Mouse (Mus musculus) midbrain, embryonic 11.5 days (tissue): ENCODE data around the gene Eml1. TPM values are rescaled to one million over a fixed set of nuclear protein-coding genes. Genes with fewer than 3 reads are reported as not detected.

ENCODE experiments used
- ATAC-seq: fragments of 200-750 bp; cut with Nextera tagmentation; 2 replicates; pipeline ENCODE4 v1.8.0; 2017; ENCODE audit warnings: moderate TSS enrichment, moderate library complexity; ENCODE audit not compliant: low FRiP score
- DNase-seq: peaks from one replicate; pipeline ENCODE4 v3.0.0; 2015; ENCODE audit warnings: low spot score; ENCODE audit errors: missing footprints
- H3K27ac ChIP-seq: fragments of 300-500 bp; sonication (generic); 2 replicates; pipeline ENCODE4 v1.5.1; 2014; ENCODE audit warnings: low read depth, low read length
- H3K27me3 ChIP-seq: fragments of 300-500 bp; sonication (generic); 2 replicates; pipeline ENCODE4 v1.6.1; 2014; ENCODE audit warnings: mild to moderate bottlenecking, low read length, moderate library complexity, mixed read lengths; ENCODE audit not compliant: control insufficient read depth, insufficient read depth
- H3K36me3 ChIP-seq: fragments of 300-500 bp; sonication (generic); 2 replicates; pipeline ENCODE4 v1.6.1; 2014; ENCODE audit warnings: mild to moderate bottlenecking, low read length, moderate library complexity, mixed read lengths; ENCODE audit not compliant: control insufficient read depth, insufficient read depth
- H3K4me1 ChIP-seq: fragments of 300-500 bp; sonication (generic); 2 replicates; pipeline ENCODE4 v1.6.1; 2014; ENCODE audit warnings: low read length; ENCODE audit not compliant: control insufficient read depth, insufficient read depth
- H3K4me2 ChIP-seq: fragments of 300-500 bp; sonication (generic); 2 replicates; pipeline ENCODE4 v1.6.1; 2014; ENCODE audit warnings: mild to moderate bottlenecking, moderate library complexity
- H3K4me3 ChIP-seq: fragments of 300-500 bp; sonication (generic); 2 replicates; pipeline ENCODE4 v1.5.1; 2014; ENCODE audit warnings: low read depth, low read length
- H3K9ac ChIP-seq: fragments of 300-500 bp; sonication (generic); 2 replicates; pipeline ENCODE4 v1.6.1; 2014; ENCODE audit warnings: low read length
- H3K9me3 ChIP-seq: fragments of 300-500 bp; sonication (generic); 2 replicates; pipeline ENCODE4 v1.6.1; 2016; ENCODE audit warnings: low read length; ENCODE audit not compliant: control insufficient read depth
- WGBS: fragments of 180-500 bp; shearing (Covaris S2); extraction: QIAGEN DNeasy Blood & Tissue Kit; methylation state at CpG from one replicate; pipeline ENCODE4 v1.1.7; 2014; 5-methylcytosine and 5-hydroxymethylcytosine counted together
- polyA plus RNA-seq: library from polyadenylated mRNA; unstranded; fragments of >200 nt; fragmentation: Nextera tagmentation; extraction: Ambion mirVana; gene quantifications from 2 replicates; pipeline ENCODE4 v1.2.1, GENCODE M21; 2014

The Eml1 gene
- polyA plus RNA-seq, 1 experiment from 2014 or later, result 111 TPM

DNA sequence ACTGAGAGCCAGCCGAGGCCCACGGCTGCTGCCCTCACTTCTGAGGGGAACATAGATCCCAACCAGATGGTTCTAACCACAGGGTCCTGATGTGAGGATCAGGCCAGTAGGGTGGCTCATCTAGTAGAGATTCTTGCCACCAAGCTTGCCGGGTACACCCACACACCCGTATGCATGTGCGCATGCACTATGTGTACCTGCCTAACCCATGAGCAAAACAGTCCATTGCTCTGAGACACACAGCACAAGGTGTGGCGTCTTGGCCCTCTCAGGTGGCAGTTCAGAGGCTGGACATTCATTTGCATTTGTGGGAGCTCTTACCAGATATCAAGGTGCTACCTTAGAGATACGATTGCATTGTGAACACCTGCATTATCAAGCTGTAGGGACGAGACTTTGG is 22.6 kb upstream of the Eml1 start:
- H3K4me1 ChIP-seq, result peaks cover 5% of the 10 kb centered on the region
- no peaks in the 10 kb centered on the region for H3K9me3 ChIP-seq
- ATAC-seq, result no peak
- DNase-seq, result peak; percentile 51
- 89% methylated on average over 8 of the region's 8 CpGs for WGBS
- H3K4me3 ChIP-seq, result no peak overlapping the region
- H3K27me3 ChIP-seq, result peaks cover 15% of the 10 kb centered on the region
- H3K9ac ChIP-seq, result no peak overlapping the region
- H3K27ac ChIP-seq, result no peak overlapping the region
- H3K4me2 ChIP-seq, result no peak overlapping the region
- H3K36me3 ChIP-seq, result no peaks in the 10 kb centered on the region

DNA sequence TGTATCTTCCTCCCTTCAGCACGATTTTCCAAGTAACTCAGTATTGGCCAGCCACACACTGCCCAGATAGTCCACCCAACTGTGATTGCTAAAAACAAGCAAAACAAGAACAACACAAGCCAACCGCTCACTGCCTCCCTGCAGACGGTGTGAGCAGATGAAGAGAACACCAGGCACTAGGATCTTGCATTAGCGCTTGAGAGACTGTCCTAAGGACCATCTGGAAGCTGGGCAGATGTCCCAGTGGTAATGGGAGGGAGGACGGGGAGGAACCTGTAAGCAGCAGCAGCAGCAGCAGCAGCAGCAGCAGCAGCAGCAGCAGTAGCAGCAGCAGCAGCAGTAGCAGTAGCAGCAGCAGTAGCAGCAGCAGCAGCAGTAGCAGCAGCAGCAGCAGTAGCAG is 21.7 kb upstream of the Eml1 start:
- H3K4me2 ChIP-seq, result no peak overlapping the region
- peaks cover 23% of the 10 kb centered on the region for H3K27me3 ChIP-seq
- no peaks in the 10 kb centered on the region for H3K36me3 ChIP-seq
- DNase-seq (peak; percentile 69), ATAC-seq (no peak)
- no peak overlapping the region for H3K9ac ChIP-seq
- no peaks in the 10 kb centered on the region for H3K9me3 ChIP-seq
- no peak overlapping the region for H3K27ac ChIP-seq
- H3K4me1 ChIP-seq, result peaks cover 5% of the 10 kb centered on the region
- 76% methylated on average over 5 of the region's 5 CpGs for WGBS
- no peak overlapping the region for H3K4me3 ChIP-seq

GRCm38 (mm10) chr12:108350931-108351330 is 19.8 kb upstream of the Eml1 start:
- Histone ChIP-seq H3K4me2 (no peak overlapping the region), H3K4me1 (peaks cover 5% of the 10 kb centered on the region), H3K9ac (no peak overlapping the region), H3K36me3 (no peaks in the 10 kb centered on the region), H3K27ac (no peak overlapping the region), H3K4me3 (no peak overlapping the region), H3K9me3 (no peaks in the 10 kb centered on the region), H3K27me3 (peaks cover 28% of the 10 kb centered on the region)
- WGBS, result 80% methylated on average over 10 of the region's 10 CpGs
- no peak for ATAC-seq
- DNase-seq, result no peak

- Histone ChIP-seq H3K4me2 (peak overlapping the region; percentile 30; the same call in 1 of the 2 replicates), H3K27me3 (peaks cover 28% of the 10 kb centered on the region), H3K36me3 (no peaks in the 10 kb centered on the region), H3K4me1 (peaks cover 5% of the 10 kb centered on the region), H3K4me3 (0 out of 2 replicates have a peak overlapping the region, but pooled peaks have one; percentile 4), H3K27ac (no peak overlapping the region), H3K9me3 (no peaks in the 10 kb centered on the region), H3K9ac (peak overlapping the region; percentile 12; the same call in 1 of the 2 replicates)
- ATAC-seq, result no peak
- DNase-seq, result no peak
- 9% methylated on average over 35 of the region's 35 CpGs for WGBS
Measured at GRCm38 (mm10) chr12:108352371-108353136, 18.2 kb upstream of the Eml1 start.

DNA sequence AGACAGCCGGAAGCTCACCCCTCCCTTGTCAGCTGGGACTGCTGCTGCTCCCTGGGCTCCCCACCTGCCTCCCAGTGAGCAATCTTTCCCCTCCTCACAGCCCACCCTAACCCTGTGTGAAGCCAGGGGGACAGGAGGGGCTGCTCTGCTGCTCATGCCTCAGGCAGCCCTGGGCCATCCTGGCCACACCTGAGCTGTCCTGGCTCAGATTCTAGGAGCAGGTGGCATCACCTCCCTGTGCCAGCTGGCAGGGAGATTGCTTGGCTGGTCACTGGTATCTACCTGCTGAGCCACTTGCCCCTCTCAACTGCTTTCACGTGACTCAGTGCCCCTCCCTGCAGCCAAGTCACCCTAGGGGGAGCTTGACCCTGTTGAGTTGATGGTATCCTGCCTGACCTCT is 16.5 kb upstream of the Eml1 start:
- H3K27ac ChIP-seq, result no peak overlapping the region
- no peak overlapping the region for H3K4me2 ChIP-seq
- H3K4me3 ChIP-seq, result no peak overlapping the region
- 66% methylated on average over 2 of the region's 2 CpGs for WGBS
- DNase-seq, result no peak
- ATAC-seq, result no peak
- no peak overlapping the region for H3K9ac ChIP-seq
- H3K27me3 ChIP-seq, result peaks cover 28% of the 10 kb centered on the region
- no peaks in the 10 kb centered on the region for H3K36me3 ChIP-seq
- no peaks in the 10 kb centered on the region for H3K9me3 ChIP-seq
- peaks cover 5% of the 10 kb centered on the region for H3K4me1 ChIP-seq

- WGBS, result 87% methylated on average over 1 of the region's 1 CpGs
- Histone ChIP-seq H3K27ac (no peak overlapping the region), H3K4me2 (no peak overlapping the region), H3K27me3 (peaks cover 28% of the 10 kb centered on the region), H3K9me3 (no peaks in the 10 kb centered on the region), H3K9ac (no peak overlapping the region), H3K4me3 (no peak overlapping the region), H3K36me3 (no peaks in the 10 kb centered on the region), H3K4me1 (peaks cover 5% of the 10 kb centered on the region)
- DNase-seq, result no peak
- ATAC-seq, result no peak
Measured at GRCm38 (mm10) chr12:108355271-108355670, 15.5 kb upstream of the Eml1 start.

- peaks cover 5% of the 10 kb centered on the region for H3K4me1 ChIP-seq
- no peak for ATAC-seq
- no peaks in the 10 kb centered on the region for H3K9me3 ChIP-seq
- no peak overlapping the region for H3K4me2 ChIP-seq
- H3K27ac ChIP-seq, result no peak overlapping the region
- peaks cover 28% of the 10 kb centered on the region for H3K27me3 ChIP-seq
- H3K4me3 ChIP-seq, result no peak overlapping the region
- no peak for DNase-seq
- no peak overlapping the region for H3K9ac ChIP-seq
- H3K36me3 ChIP-seq, result no peaks in the 10 kb centered on the region
Measured at GRCm38 (mm10) chr12:108355986-108356385, 14.8 kb upstream of the Eml1 start.

GRCm38 (mm10) chr12:108363796-108364195 is 7.0 kb upstream of the Eml1 start:
- Histone ChIP-seq H3K4me3 (no peak overlapping the region), H3K4me1 (peaks cover 4% of the 10 kb centered on the region; the same call in 1 of the 2 replicates), H3K36me3 (no peaks in the 10 kb centered on the region), H3K27ac (no peak overlapping the region), H3K9ac (no peak overlapping the region), H3K27me3 (no peaks in the 10 kb centered on the region), H3K4me2 (no peak overlapping the region), H3K9me3 (no peaks in the 10 kb centered on the region)
- 6% methylated on average over 5 of the region's 5 CpGs for WGBS
- ATAC-seq (peak; percentile 88), DNase-seq (peak; percentile 99)

DNA sequence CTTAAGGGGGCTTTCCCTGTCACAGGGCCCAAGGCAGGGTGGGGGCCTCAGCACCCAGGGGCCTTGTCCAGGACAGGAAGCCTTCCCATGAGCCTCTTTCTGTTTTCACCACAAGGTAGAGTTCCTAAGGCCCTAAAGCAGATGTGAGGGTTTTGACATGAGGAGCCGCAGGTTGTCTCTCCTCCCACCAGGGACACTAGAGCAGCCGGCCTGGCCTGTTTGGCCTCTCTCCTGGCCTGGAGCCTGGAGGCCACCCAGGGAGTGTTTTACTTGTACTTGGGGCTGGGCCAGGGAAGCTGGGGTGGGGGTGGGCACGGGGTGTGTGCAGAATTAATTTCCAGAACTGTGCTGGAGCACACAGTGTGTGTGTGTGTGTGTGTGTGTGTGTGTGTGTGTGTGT is 5.4 kb upstream of the Eml1 start:
- H3K9me3 ChIP-seq, result no peaks in the 10 kb centered on the region
- H3K27ac ChIP-seq, result no peak overlapping the region
- H3K27me3 ChIP-seq, result no peaks in the 10 kb centered on the region
- H3K9ac ChIP-seq, result no peak overlapping the region
- DNase-seq (no peak), ATAC-seq (no peak)
- no peaks in the 10 kb centered on the region for H3K36me3 ChIP-seq
- H3K4me3 ChIP-seq, result no peak overlapping the region
- H3K4me1 ChIP-seq, result peaks cover 4% of the 10 kb centered on the region; the same call in 1 of the 2 replicates
- no peak overlapping the region for H3K4me2 ChIP-seq
- WGBS, result 50% methylated on average over 3 of the region's 3 CpGs
